Mouse (Mus musculus): ENCODE data around the gene Stpg1. TPM values are rescaled to one million over a fixed set of nuclear protein-coding genes. Genes with fewer than 3 reads are reported as not detected.

The Stpg1 gene
- 0.84 and 1.1 TPM in 2 replicates for polyA plus RNA-seq (2015; fragmentation: Nextera tagmentation; extraction: Ambion mirVana)

GRCm38 (mm10) chr4:135494521-135495396, at the start of gene Stpg1, which contains the start of gene Nipal3:
Gene Stpg1 (plus strand): TSS chr4:135494790.
Gene Nipal3 (minus strand): TSS chr4:135495038.
- H3K9me3 ChIP-seq (ENCODE audit: low read length) = no peaks in the 10 kb centered on the region
- H3K4me3 ChIP-seq (ENCODE audit: low read length) = peak within 1 kb of the TSS; percentile 58
- under 1% methylated on average over 53 of the region's 53 CpGs for WGBS
- peaks cover 13% of the 10 kb centered on the region for H3K4me1 ChIP-seq (ENCODE audit: insufficient read depth, low read length)
- peak within 1 kb of the TSS; percentile 80 for H3K27ac ChIP-seq (ENCODE audit: low read length)
- H3K9ac ChIP-seq (replicated peaks; ENCODE audit: low read length) = peak within 1 kb of the TSS; percentile 62
- no peaks in the 10 kb centered on the region for H3K27me3 ChIP-seq (ENCODE audit: insufficient read depth, low read length)
- H3K36me3 ChIP-seq (ENCODE audit: insufficient read depth, low read length) = peaks cover 8% of the 10 kb centered on the region
- ATAC-seq (ENCODE audit: low FRiP score, low TSS enrichment) = peak; percentile 97
- H3K4me2 ChIP-seq (replicated peaks; ENCODE audit: low read depth, low read length) = peak within 1 kb of the TSS; percentile 72

GRCm38 (mm10) chr4:135451360-135452015, 43.1 kb upstream of the Stpg1 start:
- H3K9me3 ChIP-seq (ENCODE audit: low read length) = 0 out of 2 replicates have a peak, but pooled peaks cover 3% of the 10 kb centered on the region
- no peak overlapping the region for H3K27ac ChIP-seq (ENCODE audit: low read length)
- H3K27me3 ChIP-seq (ENCODE audit: insufficient read depth, low read length) = no peaks in the 10 kb centered on the region
- 0 out of 2 replicates have a peak, but pooled peaks cover 4% of the 10 kb centered on the region for H3K36me3 ChIP-seq (ENCODE audit: insufficient read depth, low read length)
- peak overlapping the region; percentile 40 for H3K4me2 ChIP-seq (replicated peaks; ENCODE audit: low read depth, low read length)
- peaks cover 26% of the 10 kb centered on the region for H3K4me1 ChIP-seq (ENCODE audit: insufficient read depth, low read length)
- peak overlapping the region; percentile 28 for H3K9ac ChIP-seq (replicated peaks; ENCODE audit: low read length)
- 36% methylated on average over 18 of the region's 18 CpGs for whole genome bisulfite sequencing
- H3K4me3 ChIP-seq (ENCODE audit: low read length) = peak overlapping the region; percentile 2; the same call in 1 of the 2 replicates
- peak; percentile 31; the same call in 1 of the 2 replicates for ATAC-seq (ENCODE audit: low FRiP score, low TSS enrichment)

- 30% methylated on average over 6 of the region's 6 CpGs for WGBS
- no peak for ATAC-seq (ENCODE audit: low FRiP score, low TSS enrichment)
Measured at GRCm38 (mm10) chr4:135453164-135453563, 41.4 kb upstream of the Stpg1 start.

GRCm38 (mm10) chr4:135453572-135453971, 41.0 kb upstream of the Stpg1 start:
- H3K27ac ChIP-seq (ENCODE audit: low read length) = peak overlapping the region; percentile 56
- no peak overlapping the region for H3K4me3 ChIP-seq (ENCODE audit: low read length)
- peak; percentile 84 for ATAC-seq (ENCODE audit: low FRiP score, low TSS enrichment)
- H3K4me1 ChIP-seq (ENCODE audit: insufficient read depth, low read length) = peaks cover 26% of the 10 kb centered on the region
- no peak overlapping the region for H3K9ac ChIP-seq (replicated peaks; ENCODE audit: low read length)
- no peak overlapping the region for H3K4me2 ChIP-seq (replicated peaks; ENCODE audit: low read depth, low read length)
- H3K27me3 ChIP-seq (ENCODE audit: insufficient read depth, low read length) = no peaks in the 10 kb centered on the region
- 30% methylated on average over 12 of the region's 12 CpGs for WGBS
- H3K9me3 ChIP-seq (ENCODE audit: low read length) = 0 out of 2 replicates have a peak, but pooled peaks cover 3% of the 10 kb centered on the region
- 0 out of 2 replicates have a peak, but pooled peaks cover 4% of the 10 kb centered on the region for H3K36me3 ChIP-seq (ENCODE audit: insufficient read depth, low read length)

More at GRCm38 (mm10) chr4:135453164-135453563, 41.4 kb upstream of the Stpg1 start:
- peak overlapping the region; percentile 56 for H3K27ac ChIP-seq (ENCODE audit: low read length)
- H3K4me3 ChIP-seq (ENCODE audit: low read length) = no peak overlapping the region
- H3K9me3 ChIP-seq (ENCODE audit: low read length) = 0 out of 2 replicates have a peak, but pooled peaks cover 3% of the 10 kb centered on the region
- H3K9ac ChIP-seq (replicated peaks; ENCODE audit: low read length) = no peak overlapping the region
- H3K27me3 ChIP-seq (ENCODE audit: insufficient read depth, low read length) = no peaks in the 10 kb centered on the region
- H3K4me1 ChIP-seq (ENCODE audit: insufficient read depth, low read length) = peaks cover 26% of the 10 kb centered on the region
- H3K36me3 ChIP-seq (ENCODE audit: insufficient read depth, low read length) = 0 out of 2 replicates have a peak, but pooled peaks cover 4% of the 10 kb centered on the region
- H3K4me2 ChIP-seq (replicated peaks; ENCODE audit: low read depth, low read length) = no peak overlapping the region

GRCm38 (mm10) chr4:135463406-135463805, 31.2 kb upstream of the Stpg1 start:
- no peak overlapping the region for H3K4me2 ChIP-seq (replicated peaks; ENCODE audit: low read depth, low read length)
- H3K9ac ChIP-seq (replicated peaks; ENCODE audit: low read length) = no peak overlapping the region
- H3K4me1 ChIP-seq (ENCODE audit: insufficient read depth, low read length) = no peaks in the 10 kb centered on the region
- H3K27me3 ChIP-seq (ENCODE audit: insufficient read depth, low read length) = no peaks in the 10 kb centered on the region
- peaks cover 14% of the 10 kb centered on the region; the same call in 1 of the 2 replicates for H3K36me3 ChIP-seq (ENCODE audit: insufficient read depth, low read length)
- 91% methylated on average over 11 of the region's 11 CpGs for WGBS
- H3K9me3 ChIP-seq (ENCODE audit: low read length) = no peaks in the 10 kb centered on the region
- H3K4me3 ChIP-seq (ENCODE audit: low read length) = no peak overlapping the region
- H3K27ac ChIP-seq (ENCODE audit: low read length) = no peak overlapping the region
- ATAC-seq (ENCODE audit: low FRiP score, low TSS enrichment) = no peak

- H3K36me3 ChIP-seq (ENCODE audit: insufficient read depth, low read length) = no peaks in the 10 kb centered on the region
- no peaks in the 10 kb centered on the region for H3K4me1 ChIP-seq (ENCODE audit: insufficient read depth, low read length)
- no peak overlapping the region for H3K27ac ChIP-seq (ENCODE audit: low read length)
- H3K9me3 ChIP-seq (ENCODE audit: low read length) = no peaks in the 10 kb centered on the region
- H3K27me3 ChIP-seq (ENCODE audit: insufficient read depth, low read length) = no peaks in the 10 kb centered on the region
- H3K9ac ChIP-seq (replicated peaks; ENCODE audit: low read length) = no peak overlapping the region
- WGBS = 84% methylated on average over 10 of the region's 10 CpGs
- H3K4me2 ChIP-seq (replicated peaks; ENCODE audit: low read depth, low read length) = no peak overlapping the region
- no peak for ATAC-seq (ENCODE audit: low FRiP score, low TSS enrichment)
- H3K4me3 ChIP-seq (ENCODE audit: low read length) = no peak overlapping the region
Measured at GRCm38 (mm10) chr4:135477851-135478250, 16.7 kb upstream of the Stpg1 start.

- no peak overlapping the region for H3K9ac ChIP-seq (replicated peaks; ENCODE audit: low read length)
- no peaks in the 10 kb centered on the region for H3K4me1 ChIP-seq (ENCODE audit: insufficient read depth, low read length)
- no peaks in the 10 kb centered on the region for H3K27me3 ChIP-seq (ENCODE audit: insufficient read depth, low read length)
- H3K4me3 ChIP-seq (ENCODE audit: low read length) = no peak overlapping the region
- 80% methylated on average over 9 of the region's 9 CpGs for WGBS
- H3K27ac ChIP-seq (ENCODE audit: low read length) = no peak overlapping the region
- no peak for ATAC-seq (ENCODE audit: low FRiP score, low TSS enrichment)
- no peak overlapping the region for H3K4me2 ChIP-seq (replicated peaks; ENCODE audit: low read depth, low read length)
- no peaks in the 10 kb centered on the region for H3K36me3 ChIP-seq (ENCODE audit: insufficient read depth, low read length)
- no peaks in the 10 kb centered on the region for H3K9me3 ChIP-seq (ENCODE audit: low read length)
Measured at GRCm38 (mm10) chr4:135480370-135480769, 14.2 kb upstream of the Stpg1 start.

GRCm38 (mm10) chr4:135485086-135485485, 9.5 kb upstream of the Stpg1 start:
- no peak overlapping the region for H3K4me3 ChIP-seq (ENCODE audit: low read length)
- H3K4me1 ChIP-seq (ENCODE audit: insufficient read depth, low read length) = no peaks in the 10 kb centered on the region
- no peak overlapping the region for H3K9ac ChIP-seq (replicated peaks; ENCODE audit: low read length)
- 30% methylated on average over 10 of the region's 10 CpGs for WGBS
- no peak overlapping the region for H3K27ac ChIP-seq (ENCODE audit: low read length)
- H3K4me2 ChIP-seq (replicated peaks; ENCODE audit: low read depth, low read length) = no peak overlapping the region
- H3K9me3 ChIP-seq (ENCODE audit: low read length) = no peaks in the 10 kb centered on the region
- peaks cover 2% of the 10 kb centered on the region; the same call in 1 of the 2 replicates for H3K36me3 ChIP-seq (ENCODE audit: insufficient read depth, low read length)
- ATAC-seq (ENCODE audit: low FRiP score, low TSS enrichment) = no peak
- no peaks in the 10 kb centered on the region for H3K27me3 ChIP-seq (ENCODE audit: insufficient read depth, low read length)

- no peak overlapping the region for H3K4me2 ChIP-seq (replicated peaks; ENCODE audit: low read depth, low read length)
- H3K9me3 ChIP-seq (ENCODE audit: low read length) = no peaks in the 10 kb centered on the region
- H3K4me3 ChIP-seq (ENCODE audit: low read length) = no peak overlapping the region
- no peak overlapping the region for H3K9ac ChIP-seq (replicated peaks; ENCODE audit: low read length)
- no peak overlapping the region for H3K27ac ChIP-seq (ENCODE audit: low read length)
- H3K4me1 ChIP-seq (ENCODE audit: insufficient read depth, low read length) = no peaks in the 10 kb centered on the region
- WGBS = 92% methylated on average over 11 of the region's 11 CpGs
- peaks cover 8% of the 10 kb centered on the region for H3K36me3 ChIP-seq (ENCODE audit: insufficient read depth, low read length)
- ATAC-seq (ENCODE audit: low FRiP score, low TSS enrichment) = no peak
- no peaks in the 10 kb centered on the region for H3K27me3 ChIP-seq (ENCODE audit: insufficient read depth, low read length)
Measured at GRCm38 (mm10) chr4:135486352-135486751, 8.2 kb upstream of the Stpg1 start.
